Mouse (Mus musculus): ENCODE data around the gene Nck2. TPM values are rescaled to one million over a fixed set of nuclear protein-coding genes. Genes with fewer than 3 reads are reported as not detected.

Nck2 gene
- polyA plus RNA-seq (2012; rRNA removed) = 30.4 and 32.4 TPM in 2 replicates

DNA sequence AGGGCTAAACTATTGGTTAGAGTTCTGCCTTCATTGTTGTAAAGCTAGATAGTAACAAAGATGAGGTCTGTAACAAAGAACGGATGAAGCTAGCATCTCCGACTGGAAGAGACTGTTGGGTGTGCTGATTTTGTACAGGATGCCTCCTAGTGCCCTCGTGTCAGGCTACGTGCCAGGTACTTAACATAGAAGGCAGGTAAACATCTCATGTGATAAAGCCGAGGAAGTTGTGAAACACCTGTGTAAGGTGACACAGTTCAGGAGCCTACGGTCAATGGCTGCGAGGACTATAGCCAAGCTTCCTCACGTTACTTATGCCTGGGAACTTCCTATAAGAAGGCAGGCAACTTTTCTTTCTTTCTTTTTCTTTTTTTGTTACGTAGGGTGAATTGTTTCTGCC, at the start of gene Nck2:
Nck2 (plus strand) TSS at position 49 of the 400 bp plus-strand sequence.
- no peak for DNase-seq (ENCODE audit: low spot score)

DNA sequence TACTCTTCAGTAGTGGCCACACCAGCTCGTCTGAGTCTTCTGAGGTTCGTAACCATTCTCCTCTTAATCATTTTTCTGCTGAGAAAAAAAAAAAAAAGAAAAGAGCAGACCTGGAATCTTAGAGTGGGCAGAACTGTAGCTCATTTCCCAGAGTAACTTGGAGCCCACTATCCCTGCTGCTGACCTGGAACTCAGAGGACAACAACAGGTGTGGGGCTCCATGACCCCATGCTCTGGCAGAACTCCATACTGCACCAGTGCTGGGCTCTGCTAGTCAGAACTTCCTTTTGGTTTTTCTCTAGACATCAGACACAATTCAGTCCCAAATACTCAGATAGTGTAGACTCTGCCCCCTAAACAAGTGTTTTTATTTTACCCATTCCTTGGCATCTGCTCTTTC, 49.3 kb upstream of the Nck2 start:
- no peak for DNase-seq (ENCODE audit: low spot score)

DNA sequence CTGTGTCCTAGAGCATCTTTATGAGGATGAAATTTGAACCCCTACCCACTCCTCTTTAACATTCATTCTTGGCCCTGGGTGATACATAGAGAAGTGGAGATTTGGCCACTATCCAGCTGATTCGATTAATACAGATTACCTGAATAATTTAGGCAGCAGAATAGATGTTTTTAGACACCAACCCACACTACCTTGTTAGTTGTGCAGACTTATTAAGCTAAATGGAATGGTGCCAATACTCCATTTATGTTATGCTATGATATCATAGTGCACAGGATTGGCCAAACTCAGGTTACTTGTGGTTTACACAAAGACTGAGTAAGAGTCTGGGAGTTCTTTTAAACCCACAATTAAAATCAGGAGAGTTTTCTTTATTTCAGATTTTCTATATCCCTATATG, 48.6 kb upstream of the Nck2 start:
- DNase-seq (ENCODE audit: low spot score) = no peak

DNA sequence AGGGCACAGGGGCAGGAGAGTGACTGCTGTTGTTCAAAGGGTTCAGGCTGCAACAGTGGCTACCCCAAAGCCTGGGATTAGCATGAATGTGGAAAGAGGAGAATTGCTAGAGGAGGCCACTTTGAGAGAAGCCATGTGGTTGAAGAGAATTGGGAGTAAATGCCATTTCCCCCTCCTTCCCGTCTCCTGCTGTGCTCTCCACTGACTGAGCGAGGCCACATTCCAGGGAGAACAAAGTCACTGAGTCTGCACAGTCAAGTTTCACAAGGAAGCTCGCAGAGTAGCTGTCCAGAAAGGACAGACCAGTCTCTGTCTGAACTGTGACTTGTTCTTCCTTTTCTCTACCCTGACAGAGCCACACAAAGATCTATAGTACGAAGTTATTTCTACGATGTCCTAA, 47.9 kb upstream of the Nck2 start:
- DNase-seq (ENCODE audit: low spot score) = no peak

DNA sequence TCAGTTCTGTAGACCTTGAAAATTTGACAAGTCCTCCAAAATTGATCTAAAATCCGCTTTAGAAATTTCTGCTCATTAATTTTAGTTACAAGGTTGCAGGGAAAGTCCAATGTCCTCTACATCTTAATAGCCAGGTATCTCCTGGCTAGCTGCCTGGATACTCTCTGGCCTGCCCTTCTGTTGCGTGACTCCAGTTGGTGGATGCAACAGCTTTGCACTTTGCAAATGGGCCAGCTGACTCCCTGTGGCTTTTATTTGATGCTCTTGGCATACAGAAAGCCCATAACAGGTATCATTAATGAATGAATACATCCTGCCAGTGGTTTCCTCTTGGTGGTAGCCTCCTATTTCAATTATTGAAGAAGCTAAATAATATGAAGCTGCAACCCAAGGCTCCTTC, 47.3 kb upstream of the Nck2 start:
- DNase-seq (ENCODE audit: low spot score) = no peak

DNA sequence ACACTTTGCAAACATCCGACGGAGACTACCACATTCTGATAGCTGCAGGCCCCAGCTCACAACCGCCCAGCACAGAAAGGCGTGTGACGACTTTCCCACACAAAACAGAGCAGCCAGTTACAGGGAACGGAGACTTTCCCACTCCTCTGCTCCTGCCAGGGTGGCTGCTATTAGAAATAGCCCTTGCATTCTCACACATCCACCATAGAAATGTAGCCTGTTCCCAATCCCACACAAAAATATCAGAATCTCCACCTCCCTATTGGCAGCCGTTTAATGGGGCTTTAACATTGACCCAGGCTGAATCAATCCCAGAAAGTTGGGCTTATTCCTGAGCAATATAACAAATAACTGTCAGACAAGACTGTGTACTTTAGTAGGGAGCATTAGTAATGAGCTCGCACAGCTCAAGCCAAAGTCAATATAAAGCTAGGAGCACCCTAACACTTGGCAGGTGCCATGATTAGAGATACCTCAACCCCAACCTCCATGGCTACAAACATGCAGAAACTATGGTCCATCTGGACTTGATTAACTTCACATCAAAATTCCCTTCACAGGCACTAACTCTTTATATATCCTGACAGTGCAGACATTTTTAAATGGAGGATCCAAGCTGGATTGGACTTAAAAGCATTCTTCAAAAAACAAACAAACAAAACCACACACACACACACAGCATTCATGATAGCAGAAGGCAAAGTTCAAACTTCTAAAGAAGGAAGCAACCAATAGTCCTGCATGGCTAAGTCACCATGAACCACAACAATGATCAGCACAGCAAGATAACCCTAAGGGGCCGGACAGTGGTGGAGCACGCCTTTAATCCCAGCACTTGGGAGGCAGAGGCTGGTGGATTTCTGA, 45.4 kb upstream of the Nck2 start:
- no peak for DNase-seq (ENCODE audit: low spot score)

DNA sequence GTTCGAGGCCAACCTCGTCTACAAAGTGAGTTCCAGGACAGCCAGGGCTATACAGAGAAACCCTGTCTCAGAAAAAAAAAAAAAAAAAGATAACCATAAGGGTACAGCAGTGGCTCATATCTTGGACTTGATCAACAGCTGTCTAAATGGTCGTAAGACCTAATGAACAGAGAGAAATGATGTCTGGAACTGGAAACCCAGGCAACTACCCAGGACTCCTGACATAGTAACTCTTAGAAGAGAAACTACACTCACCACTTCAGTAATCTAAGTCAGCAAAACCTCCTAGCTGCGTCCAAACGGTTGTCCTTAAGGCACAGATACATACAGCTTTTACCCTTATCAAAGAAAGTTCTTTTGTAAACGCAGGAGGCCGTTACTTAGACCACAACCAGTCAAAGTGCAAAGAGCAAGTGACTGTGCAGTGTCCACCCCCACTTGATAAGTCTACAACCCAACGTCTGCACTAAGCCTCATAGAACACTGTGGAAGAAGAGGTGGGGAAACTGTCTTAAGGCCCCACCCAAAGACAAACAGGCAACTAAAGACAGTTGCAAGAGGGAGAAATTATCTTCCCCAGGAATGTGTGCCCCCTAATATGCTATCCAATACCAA, 44.7 kb upstream of the Nck2 start:
- DNase-seq (ENCODE audit: low spot score) = no peak

DNA sequence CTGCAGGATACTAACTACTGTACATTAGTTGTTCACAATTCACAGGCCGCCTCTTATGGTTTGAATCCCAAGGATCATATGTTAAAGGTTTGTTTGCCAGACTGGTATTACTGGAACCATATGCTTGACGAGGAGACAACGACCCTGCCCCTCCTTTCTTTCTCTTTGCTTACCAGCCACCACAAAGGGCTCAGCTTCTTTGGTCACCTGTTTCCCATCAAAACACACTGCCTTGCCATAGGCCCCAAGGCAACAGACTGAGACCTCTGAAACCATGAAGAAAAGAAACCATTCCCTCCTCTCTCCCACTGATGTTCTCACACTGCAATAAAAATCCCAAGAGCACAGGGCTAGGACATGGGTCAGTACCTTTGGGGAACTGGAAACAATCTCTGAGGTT, 43.7 kb upstream of the Nck2 start:
- DNase-seq (ENCODE audit: low spot score) = no peak

DNA sequence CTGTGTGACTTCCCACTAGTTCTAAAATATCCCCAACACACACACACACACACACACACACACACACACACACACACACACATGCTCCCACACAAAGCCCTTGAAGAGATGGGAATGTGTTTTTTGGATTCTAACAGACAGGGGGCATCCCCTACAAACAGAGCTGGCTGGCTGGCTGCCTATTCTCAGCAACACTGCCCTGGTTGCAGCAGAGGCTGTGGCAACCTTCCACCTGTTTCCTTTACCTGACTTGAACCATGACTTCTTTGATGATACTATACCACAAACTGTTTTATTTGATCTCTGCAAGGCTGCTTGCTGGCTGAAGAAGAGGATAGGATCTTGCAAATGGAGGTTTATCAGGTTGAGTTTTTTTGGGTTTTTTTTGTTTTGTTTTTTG, 41.0 kb upstream of the Nck2 start:
- no peak for DNase-seq (ENCODE audit: low spot score)

DNA sequence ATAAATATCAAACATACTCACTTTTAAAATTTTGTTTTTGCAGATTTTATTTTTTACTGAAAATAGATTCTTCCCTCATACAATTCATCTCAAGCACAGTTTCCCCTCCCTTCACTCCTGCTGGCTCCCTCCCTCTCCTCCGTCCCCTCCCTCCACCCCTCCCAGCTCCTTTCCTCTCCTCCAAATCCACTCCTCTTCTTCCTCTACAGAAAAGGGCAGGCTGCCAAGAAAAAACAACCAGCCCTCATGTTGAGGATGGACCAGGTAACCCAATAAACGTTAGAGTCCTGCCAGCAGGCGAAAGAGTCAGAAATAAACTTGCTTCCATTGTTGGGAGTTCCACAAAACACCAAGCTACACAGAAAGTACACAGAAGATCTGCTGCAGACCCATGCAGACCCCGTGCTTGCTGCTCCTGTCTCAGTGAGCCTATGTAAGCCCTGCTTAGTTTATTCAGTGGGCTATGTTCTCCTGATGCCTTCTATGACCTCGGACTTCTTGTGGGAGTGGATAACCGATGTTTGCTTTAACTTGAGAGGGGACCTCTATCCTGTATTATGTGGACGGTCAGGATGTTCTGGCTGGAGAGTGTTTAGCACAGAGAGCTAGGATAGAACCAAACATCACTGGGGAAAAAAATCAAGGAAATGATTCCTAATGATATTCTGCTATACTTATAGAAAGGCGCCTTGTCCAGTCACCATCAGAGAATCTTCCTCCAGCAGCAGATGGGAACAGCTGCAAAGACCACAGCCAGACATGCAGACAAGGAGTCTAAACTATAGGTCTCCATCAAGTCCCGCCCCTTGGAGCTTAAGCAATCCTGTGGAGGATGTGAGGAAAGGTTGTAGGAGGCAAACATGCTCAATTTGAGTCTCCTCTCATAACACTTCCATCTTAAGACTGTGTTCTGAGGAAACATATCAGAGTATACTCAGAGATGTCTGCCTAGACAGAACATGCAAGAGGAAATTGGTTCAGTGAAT, 39.4 kb upstream of the Nck2 start:
- no peak for DNase-seq (ENCODE audit: low spot score)

DNA sequence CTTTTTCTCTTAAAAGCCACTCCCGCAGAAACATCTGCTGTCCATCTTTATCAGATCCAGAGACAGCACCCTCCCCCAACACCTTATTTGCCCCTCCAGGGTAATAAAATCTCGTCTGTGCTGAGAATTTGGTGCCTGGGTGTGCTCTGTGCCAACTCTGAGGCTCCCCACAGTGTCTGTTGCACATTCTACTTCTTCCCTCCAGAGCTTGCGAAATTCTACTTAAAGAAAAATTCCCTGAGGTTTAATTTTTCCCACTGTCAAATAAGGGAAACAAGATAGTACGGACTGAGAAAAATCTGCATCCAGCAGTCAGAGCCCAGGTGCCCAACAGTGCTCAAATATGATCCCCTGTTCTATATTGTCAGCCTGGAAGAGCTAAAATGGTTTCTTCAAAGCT, 35.4 kb upstream of the Nck2 start:
- DNase-seq (ENCODE audit: low spot score) = no peak

DNA sequence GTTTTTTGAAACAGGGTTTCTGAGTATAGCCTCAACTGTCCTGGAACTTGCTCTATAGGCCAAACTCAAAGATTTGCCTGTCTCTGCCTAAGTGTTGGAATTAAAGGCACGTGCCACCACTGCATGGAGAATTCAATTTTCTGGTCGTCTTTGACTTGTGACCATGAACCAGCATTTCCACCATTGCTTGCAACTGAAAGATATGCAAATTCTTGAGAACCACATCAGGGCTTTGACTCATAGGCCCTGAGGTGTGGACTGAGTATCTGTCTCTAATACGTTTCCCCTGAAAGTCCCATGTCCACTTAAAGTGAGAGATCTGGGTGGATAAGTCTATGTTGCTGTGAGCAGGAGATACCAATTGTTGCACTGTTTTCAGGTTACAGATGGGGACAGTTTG, 31.6 kb upstream of the Nck2 start:
- no peak for DNase-seq (ENCODE audit: low spot score)

DNA sequence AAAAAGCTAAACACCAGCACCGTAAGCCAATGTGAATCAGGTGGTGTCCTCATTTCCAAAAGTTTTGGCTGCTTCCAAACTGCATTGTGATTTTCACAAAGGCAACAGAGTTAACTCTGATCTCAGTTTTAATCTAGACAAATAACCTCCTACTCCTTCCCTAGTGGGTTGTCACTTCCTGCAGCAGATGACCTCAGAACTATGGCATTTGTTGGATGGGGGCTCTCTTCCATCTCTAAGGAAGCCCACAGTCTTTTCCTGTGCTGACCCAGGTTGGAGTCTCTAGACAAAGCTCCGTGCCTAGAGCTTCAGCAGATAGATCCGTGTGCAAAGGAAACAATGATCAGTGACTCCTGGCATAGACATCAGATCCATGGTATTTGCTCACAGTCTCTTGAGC, 31.1 kb upstream of the Nck2 start:
- no peak for DNase-seq (ENCODE audit: low spot score)

DNA sequence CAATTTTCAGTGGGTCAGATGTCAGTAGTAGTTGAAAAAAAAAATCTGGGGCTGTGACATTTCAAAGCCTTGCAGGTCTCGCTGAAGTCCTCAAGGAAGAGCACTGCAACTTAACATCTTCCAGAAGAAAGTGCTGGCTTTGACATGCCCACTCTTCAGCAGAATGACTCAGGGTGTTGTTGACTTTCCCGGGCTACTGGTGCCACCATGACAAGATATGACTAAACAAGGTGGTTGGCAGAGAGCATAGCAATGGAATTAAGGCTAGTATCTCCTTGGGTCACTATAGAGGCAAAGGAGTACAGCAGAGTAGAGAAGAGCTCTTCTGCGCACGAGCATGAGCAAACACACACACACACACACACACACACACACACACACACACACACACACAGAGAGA, 30.6 kb upstream of the Nck2 start:
- no peak for DNase-seq (ENCODE audit: low spot score)

DNA sequence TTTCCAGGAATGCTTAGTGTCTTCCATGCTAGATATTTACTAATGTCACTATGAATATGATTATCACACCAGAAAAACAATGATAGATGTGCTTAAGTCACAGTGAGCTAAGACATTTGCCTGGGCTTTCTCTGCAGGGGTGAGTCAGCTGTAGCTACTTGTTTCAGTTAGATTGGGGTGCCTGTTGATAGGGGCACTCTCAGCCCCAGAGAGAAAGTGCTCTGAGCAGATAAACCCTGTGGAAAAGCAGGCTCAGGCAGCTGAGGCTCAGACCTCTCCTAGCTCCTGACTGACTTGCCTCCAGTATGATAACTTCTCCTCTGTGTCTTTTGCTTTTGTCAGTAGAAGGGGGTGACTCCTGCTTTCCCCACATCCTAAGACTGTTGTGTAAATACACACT, 30.2 kb upstream of the Nck2 start:
- no peak for DNase-seq (ENCODE audit: low spot score)

DNA sequence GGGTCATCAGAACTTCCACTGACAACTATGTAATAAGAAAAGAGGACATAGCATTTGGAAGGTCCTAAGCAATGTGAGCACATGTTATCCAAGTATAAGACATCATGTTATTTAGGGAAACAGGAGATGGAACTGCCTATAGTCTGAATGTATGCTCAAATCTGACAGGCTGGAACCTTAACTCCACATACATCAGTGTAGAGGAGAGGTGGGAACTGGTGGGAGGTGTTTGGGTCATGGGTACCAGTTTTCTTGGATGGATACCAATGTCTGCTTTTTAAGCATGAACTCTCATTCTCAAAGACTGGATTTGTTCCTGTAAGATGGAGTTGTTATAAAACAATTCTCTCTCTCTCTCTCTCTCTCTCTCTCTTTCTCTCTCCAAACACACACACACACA, 29.4 kb upstream of the Nck2 start:
- no peak for DNase-seq (ENCODE audit: low spot score)

DNA sequence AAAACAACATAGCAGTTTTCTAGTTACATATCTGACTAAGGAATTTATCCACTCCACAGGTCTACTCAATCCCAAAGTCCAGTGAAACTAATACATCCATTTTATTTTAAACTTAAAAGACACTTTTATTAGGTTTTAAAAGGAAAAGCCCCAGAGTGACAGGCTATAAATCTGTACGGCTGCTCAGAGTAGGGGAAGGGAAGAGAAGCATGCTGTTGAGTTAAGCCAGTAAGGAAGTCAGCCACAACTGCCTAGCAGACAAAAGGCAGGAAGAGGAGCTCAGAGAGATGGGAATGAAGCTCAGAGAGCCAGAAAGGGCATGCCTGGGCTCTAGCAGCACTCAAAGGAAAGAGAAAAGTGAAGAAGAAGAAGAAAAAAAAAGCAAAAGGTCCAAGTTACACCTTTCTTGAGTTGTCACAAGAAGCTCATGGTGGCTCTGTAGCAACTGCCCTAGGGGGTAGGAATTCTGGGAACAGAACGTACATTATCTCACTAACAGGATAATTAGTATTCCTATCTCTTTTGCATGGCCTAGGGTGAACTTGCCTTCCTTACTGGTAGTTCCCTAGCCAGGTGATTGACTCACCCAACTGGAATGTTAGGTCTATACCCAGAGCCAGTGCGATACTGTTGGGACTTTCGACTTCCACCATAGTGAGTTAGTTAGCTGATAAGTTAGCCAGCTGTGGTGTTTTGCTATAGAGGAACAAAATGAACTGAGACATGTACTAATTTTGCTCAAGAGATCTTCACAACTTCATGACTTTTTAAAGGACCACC, 21.2 kb upstream of the Nck2 start:
- DNase-seq (ENCODE audit: low spot score) = no peak

DNA sequence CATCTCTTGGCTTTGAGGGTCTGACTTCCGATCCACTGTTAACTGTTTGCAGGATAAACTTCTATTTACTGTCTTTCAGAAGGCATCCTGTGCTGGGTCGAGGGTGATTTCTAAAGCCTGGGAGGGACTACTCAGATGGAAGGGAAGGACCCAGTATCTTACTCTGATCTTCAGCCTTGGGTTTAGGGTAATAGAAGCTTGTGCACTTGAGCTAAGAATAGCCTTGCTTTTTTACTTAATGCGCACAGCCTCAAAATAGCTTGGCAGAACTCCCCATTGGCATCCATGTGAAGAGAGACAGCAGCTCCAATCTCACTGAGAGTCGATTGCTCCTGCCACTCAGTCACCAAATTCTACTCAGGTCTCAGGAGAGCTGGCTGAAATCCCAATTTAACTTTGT, 17.9 kb upstream of the Nck2 start:
- DNase-seq (ENCODE audit: low spot score) = no peak

DNA sequence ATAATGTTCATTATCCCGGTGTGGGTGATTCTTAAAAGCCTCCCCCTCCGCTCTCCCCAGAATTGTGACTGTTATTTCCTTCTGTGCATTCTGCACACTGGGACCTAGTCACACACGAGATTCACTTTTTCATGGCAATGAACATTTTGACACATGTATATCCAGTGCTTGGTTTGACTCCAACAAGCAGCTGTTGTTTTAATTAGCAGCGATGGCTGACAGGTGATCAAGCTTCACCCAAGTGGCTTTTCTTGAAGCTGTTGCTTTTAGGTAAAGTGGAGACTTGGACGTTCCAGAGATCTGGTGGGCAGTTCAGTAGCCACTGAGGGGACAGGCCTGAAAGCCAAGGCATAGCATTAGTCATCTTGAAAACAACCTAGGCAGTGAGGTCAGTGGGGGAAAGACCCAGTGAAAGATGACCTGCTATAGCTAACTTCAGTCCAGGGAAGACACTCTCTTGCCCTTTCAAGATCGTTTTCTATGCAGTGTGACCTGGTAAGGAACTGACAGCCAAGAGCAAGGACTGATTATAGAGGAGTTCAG, 17.3 kb upstream of the Nck2 start:
- DNase-seq (ENCODE audit: low spot score) = no peak

DNA sequence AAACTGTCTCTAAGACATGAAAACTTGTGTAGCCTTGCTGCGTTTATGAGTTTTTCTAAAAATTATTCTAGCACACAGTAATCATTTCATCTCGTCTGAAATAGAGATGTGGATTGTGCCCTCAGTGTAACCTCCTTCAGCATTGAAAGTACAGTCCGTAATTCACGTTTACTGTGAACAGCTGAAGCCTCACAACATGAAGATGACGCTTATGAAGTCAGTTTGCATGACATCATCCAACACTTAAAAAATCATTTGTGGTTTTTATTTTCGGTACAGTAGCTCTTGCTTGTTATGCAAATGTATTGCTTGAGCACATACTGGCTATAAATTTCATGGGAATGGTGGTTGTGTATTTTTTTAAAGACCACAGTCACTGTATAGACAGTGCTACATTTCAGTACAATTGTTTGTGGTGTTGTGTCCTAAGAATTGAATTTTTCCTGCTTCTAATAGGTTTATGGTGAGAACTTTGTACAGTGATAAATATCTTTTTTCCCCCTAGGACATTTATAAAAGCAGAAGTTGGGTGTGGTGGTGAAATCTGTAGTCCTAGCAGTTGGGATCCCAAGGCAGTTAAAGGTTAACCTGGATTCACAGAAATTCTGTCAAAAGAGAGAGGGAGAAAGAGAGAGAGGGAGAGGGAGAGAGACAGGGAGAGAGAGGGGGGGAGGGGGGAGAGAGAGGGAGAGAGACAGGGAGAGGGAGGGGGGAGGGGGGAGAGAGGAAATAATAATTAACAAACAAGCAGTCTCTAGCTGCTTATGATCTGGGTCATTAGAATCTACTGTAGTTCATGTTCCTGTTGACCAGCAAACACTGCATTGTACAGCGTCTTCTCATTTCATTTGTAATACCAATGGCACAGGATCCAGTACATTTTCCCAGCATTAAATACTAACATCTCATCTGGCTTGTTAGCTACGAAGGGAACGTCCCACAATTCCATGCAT, 14.2 kb upstream of the Nck2 start:
- DNase-seq (ENCODE audit: low spot score) = no peak

Data from urinary bladder, adult 2 months (tissue).